Mouse (Mus musculus) cortical plate, adult 2 months (tissue): ENCODE data around the gene Lypd5. TPM values are rescaled to one million over a fixed set of nuclear protein-coding genes. Genes with fewer than 3 reads are reported as not detected.

Source experiments
- H3K27ac ChIP-seq: fragments of 200-500 bp; 2 replicates; pipeline ENCODE4 v1.5.1; 2012; ENCODE audit warnings: low read length, control low read depth, inconsistent platforms; ENCODE audit not compliant: insufficient read depth
- H3K4me1 ChIP-seq: fragments of 200-500 bp; 2 replicates; pipeline ENCODE4 v1.6.1; 2011; ENCODE audit warnings: low read length; ENCODE audit not compliant: control insufficient read depth, insufficient read depth
- H3K4me3 ChIP-seq: fragments of 200-500 bp; 2 replicates; pipeline ENCODE4 v1.5.1; 2011; ENCODE audit warnings: mild to moderate bottlenecking, low read length, control low read depth; ENCODE audit not compliant: insufficient read depth
- CTCF ChIP-seq: fragments of 200-500 bp; IDR thresholded peaks from 2 replicates; pipeline ENCODE4 v1.5.1; 2011; ENCODE audit warnings: mild to moderate bottlenecking, control low read depth, low read length; ENCODE audit not compliant: insufficient read depth; ENCODE audit errors: extremely low read depth
- POLR2A ChIP-seq: fragments of 200-500 bp; IDR thresholded peaks from 2 replicates; pipeline ENCODE4 v1.6.1; 2011; ENCODE audit warnings: mild to moderate bottlenecking, low read length, control low read depth; ENCODE audit not compliant: insufficient read depth; ENCODE audit errors: extremely low read depth
- polyA plus RNA-seq: library from polyadenylated mRNA; depleted of rRNA; stranded (reverse); fragments of >200 nt; gene quantifications from 2 replicates; pipeline ENCODE4 v1.2.3, GENCODE M21; 2012

The Lypd5 gene
- polyA plus RNA-seq, 1 experiment, result not detected

DNA sequence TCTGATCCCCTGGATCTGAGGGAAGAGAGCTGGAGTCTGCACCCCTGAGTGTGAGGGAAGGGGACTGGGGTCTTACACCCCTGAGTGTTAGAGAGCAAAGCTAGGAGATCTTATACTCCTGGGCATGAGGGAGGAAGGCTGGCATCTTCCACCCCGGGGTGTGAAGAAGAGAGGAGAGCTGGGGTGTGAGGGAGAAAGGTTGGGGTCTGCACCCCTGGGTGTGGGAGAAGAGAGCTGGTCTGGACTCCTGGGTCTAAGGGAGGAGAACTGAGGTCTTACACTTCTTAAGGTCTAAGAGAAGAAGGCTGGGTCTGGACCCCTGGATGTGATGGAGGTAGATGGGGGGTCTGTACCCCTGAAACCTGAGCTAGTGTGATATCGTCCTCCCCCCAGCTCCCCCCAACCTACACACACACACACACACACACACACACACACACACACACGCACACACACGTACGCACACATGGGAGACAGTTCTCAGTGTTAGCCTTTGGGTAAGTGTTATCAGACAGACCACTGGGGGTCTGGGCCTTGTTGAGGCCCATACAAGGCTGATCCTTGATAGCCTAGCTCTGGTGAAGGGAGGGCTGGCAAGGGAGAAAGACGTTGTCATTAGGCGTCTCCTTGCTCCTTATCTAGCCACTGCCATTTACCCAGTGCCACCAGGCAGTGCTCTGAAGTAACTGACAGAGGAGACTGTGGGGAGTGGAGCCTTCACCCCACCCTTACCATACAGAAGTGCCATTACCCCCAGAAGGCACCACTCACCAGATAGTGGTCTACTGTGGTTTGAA, 22.2 kb downstream of the Lypd5 start:
- no peak overlapping the region for H3K27ac ChIP-seq
- H3K4me3 ChIP-seq, result no peak overlapping the region
- H3K4me1 ChIP-seq, result no peaks in the 10 kb centered on the region
- TF ChIP-seq POLR2A (no peak), CTCF (no peak)

DNA sequence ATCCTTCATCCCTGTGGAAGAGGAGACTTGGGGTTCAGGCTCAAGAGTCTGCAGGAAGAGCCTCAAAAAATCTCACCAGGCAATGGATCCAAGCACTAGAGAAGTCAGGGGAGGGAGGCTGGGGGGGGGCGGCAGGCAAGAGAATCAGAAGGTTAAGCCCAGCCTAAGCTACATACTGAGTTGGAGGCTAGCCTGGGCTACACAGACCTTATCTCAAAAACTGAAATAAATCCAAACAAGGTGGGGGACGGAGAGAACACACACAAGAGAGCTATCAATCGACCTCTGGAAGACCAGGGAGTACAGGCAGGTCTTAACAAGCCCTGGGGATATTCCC, 22.8 kb downstream of the Lypd5 start:
- no peak overlapping the region for H3K4me3 ChIP-seq
- TF ChIP-seq POLR2A (no peak), CTCF (no peak)
- no peaks in the 10 kb centered on the region for H3K4me1 ChIP-seq
- H3K27ac ChIP-seq, result no peak overlapping the region

DNA sequence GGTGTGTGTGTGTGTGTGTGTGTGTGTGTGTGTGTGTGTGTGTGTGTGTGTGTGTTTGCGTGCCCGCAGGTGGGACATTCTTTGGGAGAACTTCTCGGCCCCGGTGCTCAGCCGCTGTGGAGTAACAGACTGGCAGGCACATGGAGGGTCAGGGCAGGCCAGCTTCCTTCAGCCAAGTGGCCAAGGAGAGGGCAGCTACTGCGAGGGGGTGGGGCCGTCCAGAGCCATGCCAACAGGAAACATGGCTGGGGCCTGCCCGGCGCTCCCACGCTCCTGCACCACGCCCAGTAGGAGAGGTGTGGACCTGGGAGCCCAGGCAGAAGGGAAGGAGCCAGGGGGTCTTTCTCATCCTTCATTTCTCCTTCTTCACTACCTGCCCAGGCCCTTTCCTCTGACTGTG, 23.3 kb downstream of the Lypd5 start:
- no peak overlapping the region for H3K4me3 ChIP-seq
- no peak for TF ChIP-seq POLR2A
- no peak for TF ChIP-seq CTCF
- no peaks in the 10 kb centered on the region for H3K4me1 ChIP-seq
- no peak overlapping the region for H3K27ac ChIP-seq

DNA sequence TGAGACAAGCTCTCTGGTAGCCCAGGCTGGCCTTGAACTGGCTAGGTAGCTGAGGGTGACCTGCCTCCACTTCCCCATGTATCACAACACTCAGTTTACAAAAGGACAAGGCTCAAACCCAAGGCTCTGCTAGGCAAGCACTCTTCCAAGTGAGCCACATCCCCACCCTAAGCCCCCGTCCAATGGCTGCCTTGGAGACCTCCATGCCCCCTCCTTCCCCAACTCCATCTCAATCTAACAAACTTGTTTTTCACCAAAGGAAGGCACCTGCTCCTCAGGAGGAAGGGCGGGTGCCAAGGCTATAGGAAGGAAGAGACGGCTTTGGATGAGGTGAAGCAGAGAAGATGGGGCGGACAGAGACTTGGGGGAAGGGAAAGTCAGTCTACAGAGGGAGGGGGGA, 23.8 kb downstream of the Lypd5 start:
- H3K27ac ChIP-seq, result no peak overlapping the region
- H3K4me1 ChIP-seq, result no peaks in the 10 kb centered on the region
- no peak overlapping the region for H3K4me3 ChIP-seq
- no peak for TF ChIP-seq POLR2A
- TF ChIP-seq CTCF, result no peak

DNA sequence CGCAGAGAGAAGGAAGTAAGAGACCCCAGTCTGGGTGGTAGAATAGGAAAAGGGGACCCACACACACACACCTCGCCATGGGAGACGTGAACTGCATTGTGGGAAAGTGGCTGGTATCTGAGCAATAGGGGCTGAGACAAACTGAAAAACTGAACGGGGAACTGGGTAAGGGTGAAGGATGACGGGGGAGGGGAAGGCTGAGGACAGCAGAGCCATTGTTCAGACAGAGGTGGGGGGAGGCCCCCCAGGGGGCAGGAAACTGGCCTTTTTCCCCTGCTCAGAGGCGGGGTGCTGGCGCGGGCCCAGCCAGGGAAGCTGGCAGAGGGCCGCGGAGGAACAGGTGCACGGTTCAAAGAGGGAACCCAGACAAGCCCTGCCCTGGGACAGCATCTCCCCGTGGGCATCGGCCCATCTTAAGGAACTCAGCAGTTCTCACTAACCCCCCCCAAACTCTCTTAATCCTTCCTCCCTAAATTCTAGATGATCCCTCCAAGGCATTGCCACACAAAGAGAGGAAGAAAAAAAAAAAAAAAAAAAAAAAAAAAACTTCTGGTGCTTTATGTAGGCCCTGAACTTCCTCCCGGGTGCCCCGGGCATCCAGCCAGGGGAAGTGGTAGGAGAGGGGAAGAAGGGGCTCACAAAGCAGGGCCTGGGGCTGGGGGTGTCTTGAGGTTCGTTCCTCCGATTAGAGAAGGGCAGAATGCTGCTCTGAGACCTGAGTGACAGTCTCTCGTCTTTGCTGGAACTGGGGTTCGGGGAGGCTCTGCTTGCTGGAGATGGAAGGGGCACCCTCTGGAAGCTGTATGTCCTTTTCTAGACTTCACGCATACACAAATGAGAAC, 24.8 kb downstream of the Lypd5 start:
- TF ChIP-seq CTCF (no peak), POLR2A (no peak)
- H3K4me1 ChIP-seq, result no peaks in the 10 kb centered on the region
- H3K4me3 ChIP-seq, result no peak overlapping the region
- no peak overlapping the region for H3K27ac ChIP-seq

DNA sequence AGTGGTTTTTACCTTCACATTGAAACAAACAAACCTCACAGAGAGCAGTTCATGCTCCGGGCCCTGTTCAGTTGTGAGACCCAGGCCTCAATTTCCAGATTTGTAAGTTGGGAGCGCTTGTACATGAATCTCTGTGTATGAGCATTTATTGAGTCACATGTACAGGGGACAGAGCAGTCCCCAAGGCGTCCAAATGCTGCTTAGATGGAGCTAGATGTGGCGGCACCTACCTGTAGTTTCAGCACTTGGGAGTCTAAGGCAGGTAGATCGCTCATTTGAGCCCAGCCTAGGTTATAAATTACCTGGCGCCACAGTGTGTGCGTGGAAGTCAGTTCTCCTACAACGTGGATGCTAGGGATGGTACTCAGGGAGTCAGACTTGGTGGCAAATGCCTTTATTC, 27.5 kb downstream of the Lypd5 start:
- TF ChIP-seq POLR2A (no peak), CTCF (no peak)
- H3K4me1 ChIP-seq, result no peaks in the 10 kb centered on the region
- no peak overlapping the region for H3K27ac ChIP-seq
- H3K4me3 ChIP-seq, result no peak overlapping the region

DNA sequence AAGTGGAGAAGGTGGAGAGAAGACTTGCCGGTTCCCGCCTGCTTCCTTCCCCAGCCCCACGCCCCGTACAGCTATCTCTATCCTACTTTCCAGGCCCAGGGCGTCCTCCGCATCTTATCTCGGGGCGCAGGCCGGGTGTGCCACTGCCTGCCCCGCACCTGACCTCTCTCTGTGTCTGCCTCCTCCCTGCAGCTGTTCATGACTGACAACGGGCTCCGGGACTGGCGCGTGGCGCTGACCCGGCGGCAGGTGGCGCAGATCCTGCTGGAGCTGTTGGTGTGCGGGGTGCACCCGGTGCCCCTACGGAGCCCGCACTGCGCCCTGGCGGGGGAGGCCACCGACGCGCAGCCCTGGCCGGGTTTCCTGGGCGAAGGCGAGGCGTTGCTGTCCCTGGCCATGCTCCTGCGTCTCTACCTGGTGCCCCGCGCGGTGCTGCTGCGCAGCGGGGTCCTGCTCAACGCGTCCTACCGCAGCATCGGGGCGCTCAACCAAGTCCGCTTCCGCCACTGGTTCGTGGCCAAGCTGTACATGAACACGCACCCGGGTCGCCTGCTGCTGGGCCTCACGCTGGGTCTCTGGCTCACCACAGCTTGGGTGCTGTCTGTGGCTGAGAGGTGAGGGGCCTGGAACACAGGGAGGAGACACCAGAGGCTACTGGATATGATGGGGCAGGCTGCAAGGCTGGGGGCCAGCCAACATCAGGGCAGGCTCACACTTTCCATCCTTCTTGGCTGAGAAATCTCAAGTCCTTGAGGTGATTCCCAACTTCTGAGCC, 28.3 kb downstream of the Lypd5 start:
- Histone ChIP-seq H3K27ac (no peak overlapping the region), H3K4me3 (no peak overlapping the region), H3K4me1 (no peaks in the 10 kb centered on the region)
- TF ChIP-seq CTCF, result 0 out of 2 replicates have a peak, but pooled peaks have one; percentile 4
- no peak for TF ChIP-seq POLR2A

DNA sequence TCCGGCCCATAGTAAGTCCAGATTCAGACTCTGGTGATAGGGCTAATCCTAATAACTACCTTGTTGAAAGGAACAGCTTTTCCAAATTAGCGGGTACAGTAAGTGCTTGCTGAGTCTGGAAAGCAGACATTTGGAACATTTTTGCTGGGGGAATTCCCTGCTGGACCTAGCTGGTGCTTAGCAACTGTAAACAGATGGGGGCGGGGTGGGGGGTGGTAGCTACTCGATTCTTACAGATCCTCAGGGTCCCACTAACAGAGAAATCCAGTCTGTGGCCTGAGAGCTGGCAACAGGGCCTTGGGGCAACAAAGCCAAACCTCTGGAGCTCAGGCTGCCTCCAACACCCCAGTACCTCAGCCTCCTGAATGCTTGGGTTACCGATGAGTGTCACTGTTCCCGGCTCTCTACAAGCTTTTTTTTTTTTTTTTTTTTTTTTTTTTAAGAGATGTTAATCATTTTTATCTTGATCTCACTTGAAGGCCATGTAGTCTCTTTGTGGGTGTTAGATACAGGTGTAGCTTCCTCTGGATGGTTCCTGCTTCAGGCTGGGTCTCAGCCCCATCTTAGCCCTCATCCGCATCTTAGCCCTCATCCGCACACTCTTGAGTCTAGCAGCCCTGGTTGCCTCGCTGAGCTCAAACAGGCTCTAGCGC, 29.2 kb downstream of the Lypd5 start:
- Histone ChIP-seq H3K27ac (no peak overlapping the region), H3K4me3 (no peak overlapping the region), H3K4me1 (no peaks in the 10 kb centered on the region)
- TF ChIP-seq POLR2A (no peak), CTCF (no peak)

DNA sequence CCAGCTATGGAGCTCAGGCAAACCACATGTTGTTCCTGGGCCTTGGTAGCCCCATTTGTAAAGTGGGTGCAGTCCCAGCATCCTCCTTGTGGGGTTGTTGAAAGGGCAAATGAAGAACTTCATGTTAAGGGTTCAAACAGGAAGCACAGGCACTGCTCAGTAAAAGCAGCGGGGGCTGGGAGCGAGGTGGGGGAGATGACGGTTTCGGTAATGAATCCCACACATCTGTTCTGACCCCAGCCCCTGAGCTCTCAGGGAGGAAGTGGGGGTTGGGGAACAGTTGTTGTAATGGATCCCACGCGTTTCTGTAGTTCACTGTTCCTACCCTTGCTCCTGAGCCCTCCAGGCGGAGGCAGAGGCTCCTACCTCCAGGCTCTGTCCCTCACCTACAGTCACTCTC, 30.9 kb downstream of the Lypd5 start:
- H3K4me1 ChIP-seq, result no peaks in the 10 kb centered on the region
- H3K27ac ChIP-seq, result no peak overlapping the region
- TF ChIP-seq CTCF (no peak), POLR2A (no peak)
- H3K4me3 ChIP-seq, result no peak overlapping the region
